Mouse (Mus musculus): ENCODE results near the gene Eif2b3.

The Eif2b3 gene

GRCm38 (mm10) chr4:117124218-117124517 lies 105.0 kb downstream of the Eif2b3 start:
- no peak for DNase-seq (ENCODE audit: low read depth)

- peak; percentile 43 for DNase-seq (ENCODE audit: low read depth)
Measured at GRCm38 (mm10) chr4:117124518-117125347, 105.5 kb downstream of the Eif2b3 start.

- no peak for DNase-seq (ENCODE audit: low read depth)
Measured at GRCm38 (mm10) chr4:117125348-117125909, 106.2 kb downstream of the Eif2b3 start, which contains the start of gene Btbd19. TSS of gene Btbd19 (minus strand) at chr4:117125725.

GRCm38 (mm10) chr4:117125910-117126674 lies 106.9 kb downstream of the Eif2b3 start:
- no peak for DNase-seq (ENCODE audit: low read depth)

- DNase-seq (ENCODE audit: low read depth) = no peak
Measured at GRCm38 (mm10) chr4:117126675-117127290, 107.6 kb downstream of the Eif2b3 start, which contains the start of gene Tctex1d4. TSS of gene Tctex1d4 (plus strand) at chr4:117126794.

- no peak for DNase-seq (ENCODE audit: low read depth)
Measured at GRCm38 (mm10) chr4:117127991-117128686, 108.9 kb downstream of the Eif2b3 start.

- DNase-seq (ENCODE audit: low read depth) = no peak
Measured at GRCm38 (mm10) chr4:117130790-117131189, 111.6 kb downstream of the Eif2b3 start.

- no peak for DNase-seq (ENCODE audit: low read depth)
Measured at GRCm38 (mm10) chr4:117131198-117131597, 112.0 kb downstream of the Eif2b3 start.

- no peak for DNase-seq (ENCODE audit: low read depth)
Measured at GRCm38 (mm10) chr4:117131890-117132793, 112.9 kb downstream of the Eif2b3 start.

GRCm38 (mm10) chr4:117132794-117133143 lies 113.6 kb downstream of the Eif2b3 start:
- no peak for DNase-seq (ENCODE audit: low read depth)

GRCm38 (mm10) chr4:117133366-117133796 lies 114.2 kb downstream of the Eif2b3 start:
- no peak for DNase-seq (ENCODE audit: low read depth)

- peak; percentile 97 for DNase-seq (ENCODE audit: low read depth)
Measured at GRCm38 (mm10) chr4:117133817-117134600, 114.8 kb downstream of the Eif2b3 start, which contains the start of gene Plk3. TSS of gene Plk3 (minus strand) at chr4:117133963.

- no peak for DNase-seq (ENCODE audit: low read depth)
Measured at GRCm38 (mm10) chr4:117134601-117134995, 115.4 kb downstream of the Eif2b3 start.

- DNase-seq (ENCODE audit: low read depth) = no peak
Measured at GRCm38 (mm10) chr4:117136034-117136433, 116.8 kb downstream of the Eif2b3 start.
